Mouse (Mus musculus) right cerebral cortex, postnatal 36 days (tissue): ENCODE measurements at regions not wholly inside any gene's neighbourhood (a gene's known extent, or its start where the extent isn't known, plus 50 kb on each side); places are given as distances from the start of the nearest gene placed in this dataset.

Source experiments
- DNase-seq, 2 experiments: peaks; one replicate each; pipeline ENCODE4 v3.0.0; 2022; ENCODE audit warnings: low spot score in 2 of 2, mixed read lengths in 1 of 2

- DNase-seq = peak in 1 of 2 experiments; percentile 5
These were observed 417.9 kb upstream of the Megf9 start for GRCm38 (mm10) chr4:70952671-70953070.

GRCm38 (mm10) chr4:70940146-70940545 lies 405.4 kb upstream of the Megf9 start:
- no peak for DNase-seq

- no peak for DNase-seq
These were observed 399.3 kb upstream of the Megf9 start for GRCm38 (mm10) chr4:70934140-70934539.

- DNase-seq = no peak
These were observed 387.3 kb upstream of the Megf9 start for GRCm38 (mm10) chr4:70921972-70922692.

GRCm38 (mm10) chr4:70914566-70914965 lies 379.8 kb upstream of the Megf9 start:
- no peak for DNase-seq

- DNase-seq = no peak
These were observed 372.3 kb upstream of the Megf9 start for GRCm38 (mm10) chr4:70906771-70907749.
